9 mouse cellular contexts compared by ENCODE assay signal in genomic region chr1:88262255-88262654, GRCm38 (mm10). TPM values are rescaled to one million over a fixed set of nuclear protein-coding genes. Genes with fewer than 3 reads are reported as not detected.
DNase-seq lines count a peak whose midpoint lies in the region; ATAC-seq lines count a peak whose summit lies in the region.
"Had no signal": no experiment of that assay in that cellular context is flagged by ENCODE, and none has a peak within 500 bp of the region (broad histone marks: within the 10 kb centered on the region; RNA-seq: fewer than 3 reads in every experiment).

No protein-coding gene starts in this region.

- ATAC-seq in midbrain, embryonic 14.5 days (ENCODE audit: low FRiP score, low TSS enrichment), result no peak
- no peak for ATAC-seq in midbrain, embryonic 15.5 days (replicated peaks)
- ATAC-seq in intestine, embryonic 14.5 days (replicated peaks; ENCODE audit: low FRiP score, low TSS enrichment, low read depth), result peak; percentile 3; the same call in 1 of the 2 replicates
- peak; percentile 51 for ATAC-seq in stomach, embryonic 16.5 days (ENCODE audit: insufficient read depth, low FRiP score)
- ATAC-seq in forebrain, embryonic 16.5 days, result no peak

- H3K27ac ChIP-seq in midbrain, embryonic 14.5 days (replicated peaks; ENCODE audit: low read depth, low read length), result no peak overlapping the region
- no peak overlapping the region for H3K27ac ChIP-seq in midbrain, embryonic 15.5 days
- H3K27ac ChIP-seq in intestine, embryonic 14.5 days (ENCODE audit: low read depth), result no peak overlapping the region
- peak overlapping the region; percentile 12 for H3K27ac ChIP-seq in stomach, embryonic 16.5 days (ENCODE audit: low read length)
- no peak overlapping the region for H3K27ac ChIP-seq in forebrain, embryonic 16.5 days (ENCODE audit: low read length)

- H3K9me3 ChIP-seq in midbrain, embryonic 14.5 days (ENCODE audit: control insufficient read depth, low read length), result peaks cover 6% of the 10 kb centered on the region
- H3K9me3 ChIP-seq in midbrain, embryonic 15.5 days, result no peaks in the 10 kb centered on the region
- peaks cover 2% of the 10 kb centered on the region for H3K9me3 ChIP-seq in intestine, embryonic 14.5 days (ENCODE audit: control insufficient read depth, low read length)
- H3K9me3 ChIP-seq in stomach, embryonic 16.5 days (replicated peaks; ENCODE audit: control insufficient read depth, low read length), result no peaks in the 10 kb centered on the region
- no peaks in the 10 kb centered on the region for H3K9me3 ChIP-seq in forebrain, embryonic 16.5 days (ENCODE audit: control insufficient read depth, low read length)

- H3K9ac ChIP-seq in midbrain, embryonic 14.5 days (replicated peaks; ENCODE audit: low read length), result no peak overlapping the region
- H3K9ac ChIP-seq in midbrain, embryonic 15.5 days, result no peak overlapping the region
- no peak overlapping the region for H3K9ac ChIP-seq in intestine, embryonic 14.5 days (ENCODE audit: low read length)
- H3K9ac ChIP-seq in stomach, embryonic 16.5 days (ENCODE audit: low read length), result no peak overlapping the region
- no peak overlapping the region for H3K9ac ChIP-seq in forebrain, embryonic 16.5 days (replicated peaks; ENCODE audit: low read depth, low read length)

- no peaks in the 10 kb centered on the region for H3K27me3 ChIP-seq in midbrain, embryonic 14.5 days (ENCODE audit: control insufficient read depth, insufficient read depth, low read length)
- H3K27me3 ChIP-seq in midbrain, embryonic 15.5 days (replicated peaks), result no peaks in the 10 kb centered on the region
- no peaks in the 10 kb centered on the region for H3K27me3 ChIP-seq in intestine, embryonic 14.5 days (replicated peaks; ENCODE audit: control insufficient read depth, insufficient read depth, low read length)
- H3K27me3 ChIP-seq in stomach, embryonic 16.5 days (ENCODE audit: control insufficient read depth, insufficient read depth, low read length), result no peaks in the 10 kb centered on the region
- H3K27me3 ChIP-seq in forebrain, embryonic 16.5 days (replicated peaks; ENCODE audit: control insufficient read depth, insufficient read depth, low read length), result no peaks in the 10 kb centered on the region

- DNase-seq in embryo, embryonic 11 days, result peak; percentile 67
- no peak for DNase-seq in embryo, embryonic 10.5 days (ENCODE audit: low spot score)
- DNase-seq in midbrain, embryonic 14.5 days, result peak; percentile 65
- DNase-seq in intestine, embryonic 14.5 days (ENCODE audit: low spot score), result peak; percentile 86
- no peak for DNase-seq in frontal cortex, postnatal 10 days (ENCODE audit: low spot score in 2 of 2)

- 88% methylated on average over 4 of the region's 4 CpGs for WGBS in midbrain, embryonic 14.5 days
- WGBS in midbrain, embryonic 15.5 days, result 85% methylated on average over 4 of the region's 4 CpGs
- WGBS in intestine, embryonic 14.5 days, result 70% methylated on average over 4 of the region's 4 CpGs
- WGBS in stomach, embryonic 16.5 days, result 47% methylated on average over 4 of the region's 4 CpGs
- 82% methylated on average over 4 of the region's 4 CpGs for WGBS in forebrain, embryonic 16.5 days

- H3K4me1 ChIP-seq in midbrain, embryonic 14.5 days (ENCODE audit: control insufficient read depth, insufficient read depth, low read length), result no peaks in the 10 kb centered on the region
- no peaks in the 10 kb centered on the region for H3K4me1 ChIP-seq in midbrain, embryonic 15.5 days
- H3K4me1 ChIP-seq in intestine, embryonic 14.5 days (replicated peaks; ENCODE audit: control insufficient read depth, insufficient read depth, low read length), result no peaks in the 10 kb centered on the region; the same call in 1 of the 2 replicates
- H3K4me1 ChIP-seq in stomach, embryonic 16.5 days (ENCODE audit: control insufficient read depth, insufficient read depth, low read length), result peaks cover 18% of the 10 kb centered on the region
- no peaks in the 10 kb centered on the region for H3K4me1 ChIP-seq in forebrain, embryonic 16.5 days (replicated peaks; ENCODE audit: control insufficient read depth, insufficient read depth, low read length)

- no peak overlapping the region for H3K4me3 ChIP-seq in midbrain, embryonic 14.5 days (replicated peaks; ENCODE audit: low read depth, low read length)
- no peak overlapping the region for H3K4me3 ChIP-seq in midbrain, embryonic 15.5 days
- no peak overlapping the region for H3K4me3 ChIP-seq in intestine, embryonic 14.5 days (ENCODE audit: low read depth, low read length)
- H3K4me3 ChIP-seq in stomach, embryonic 16.5 days (replicated peaks; ENCODE audit: low read length), result no peak overlapping the region
- no peak overlapping the region for H3K4me3 ChIP-seq in forebrain, embryonic 16.5 days (replicated peaks; ENCODE audit: low read length)

- no peak overlapping the region for H3K4me2 ChIP-seq in midbrain, embryonic 14.5 days (ENCODE audit: low read length)
- H3K4me2 ChIP-seq in midbrain, embryonic 15.5 days, result no peak overlapping the region
- H3K4me2 ChIP-seq in intestine, embryonic 14.5 days (ENCODE audit: low read length), result no peak overlapping the region
- no peak overlapping the region for H3K4me2 ChIP-seq in stomach, embryonic 16.5 days (ENCODE audit: low read depth, low read length)
- no peak overlapping the region for H3K4me2 ChIP-seq in forebrain, embryonic 16.5 days (ENCODE audit: low read length)

- peaks cover 79% of the 10 kb centered on the region for H3K36me3 ChIP-seq in midbrain, embryonic 14.5 days (ENCODE audit: control insufficient read depth, insufficient read depth, low read length)
- peaks cover 62% of the 10 kb centered on the region for H3K36me3 ChIP-seq in midbrain, embryonic 15.5 days (replicated peaks)
- H3K36me3 ChIP-seq in intestine, embryonic 14.5 days (ENCODE audit: control insufficient read depth, insufficient read depth, low read length), result peaks cover 79% of the 10 kb centered on the region
- peaks cover 71% of the 10 kb centered on the region for H3K36me3 ChIP-seq in stomach, embryonic 16.5 days (ENCODE audit: control insufficient read depth, insufficient read depth, low read length)
- H3K36me3 ChIP-seq in forebrain, embryonic 16.5 days (ENCODE audit: control insufficient read depth, insufficient read depth), result peaks cover 69% of the 10 kb centered on the region

RNA-seq across cellular contexts. Expression of gene Hjurp, which starts 15.2 kb away (rescaled TPM):
- polyA plus RNA-seq in midbrain, embryonic 14.5 days (2014; fragmentation: Nextera tagmentation; extraction: Ambion mirVana), result 52.9 and 80.2 TPM in 2 replicates
- 85.4 and 86.4 TPM in 2 replicates for polyA plus RNA-seq in midbrain, embryonic 15.5 days (2015; fragmentation: Nextera tagmentation; extraction: Ambion mirVana)
- 182 and 203 TPM in 2 replicates for polyA plus RNA-seq in intestine, embryonic 14.5 days (2014; fragmentation: Nextera tagmentation; extraction: Ambion mirVana)
- polyA plus RNA-seq in stomach, embryonic 16.5 days (2015; fragmentation: Nextera tagmentation; extraction: Ambion mirVana), result 169 and 173 TPM in 2 replicates
- 121 TPM in 2 replicates for polyA plus RNA-seq in forebrain, embryonic 16.5 days (2015; fragmentation: Nextera tagmentation; extraction: Ambion mirVana)

RNA-seq across cellular contexts. Expression of gene Trpm8, which starts 15.2 kb away (rescaled TPM):
- polyA plus RNA-seq in midbrain, embryonic 14.5 days (2014; fragmentation: Nextera tagmentation; extraction: Ambion mirVana), result 0.14 TPM in 1 of 2 replicates, not detected in the other
- polyA plus RNA-seq in midbrain, embryonic 15.5 days (2015; fragmentation: Nextera tagmentation; extraction: Ambion mirVana), result 0.09 and 0.10 TPM in 2 replicates
- not detected in 2 replicates for polyA plus RNA-seq in intestine, embryonic 14.5 days (2014; fragmentation: Nextera tagmentation; extraction: Ambion mirVana)
- not detected in 2 replicates for polyA plus RNA-seq in stomach, embryonic 16.5 days (2015; fragmentation: Nextera tagmentation; extraction: Ambion mirVana)
- 0.09 TPM in 1 of 2 replicates, not detected in the other for polyA plus RNA-seq in forebrain, embryonic 16.5 days (2015; fragmentation: Nextera tagmentation; extraction: Ambion mirVana)
- polyA plus RNA-seq: gonadal fat pad, adult 2 months had no signal

RNA-seq across cellular contexts. Expression of gene Mroh2a, which starts 35.5 kb away (rescaled TPM):
- polyA plus RNA-seq in midbrain, embryonic 14.5 days (2014; fragmentation: Nextera tagmentation; extraction: Ambion mirVana), result 0.66 and 1.8 TPM in 2 replicates
- 0.50 and 0.86 TPM in 2 replicates for polyA plus RNA-seq in midbrain, embryonic 15.5 days (2015; fragmentation: Nextera tagmentation; extraction: Ambion mirVana)
- 1.1 and 2.8 TPM in 2 replicates for polyA plus RNA-seq in intestine, embryonic 14.5 days (2014; fragmentation: Nextera tagmentation; extraction: Ambion mirVana)
- polyA plus RNA-seq in stomach, embryonic 16.5 days (2015; fragmentation: Nextera tagmentation; extraction: Ambion mirVana), result 1.6 and 1.7 TPM in 2 replicates
- polyA plus RNA-seq in forebrain, embryonic 16.5 days (2015; fragmentation: Nextera tagmentation; extraction: Ambion mirVana), result 0.96 and 1.0 TPM in 2 replicates

RNA-seq across cellular contexts. Expression of gene Ugt1a1, which starts 50.5 kb away (rescaled TPM):
- polyA plus RNA-seq in midbrain, embryonic 14.5 days (2014; fragmentation: Nextera tagmentation; extraction: Ambion mirVana), result not detected in 2 replicates
- polyA plus RNA-seq in midbrain, embryonic 15.5 days (2015; fragmentation: Nextera tagmentation; extraction: Ambion mirVana), result not detected in 2 replicates
- 1.9 and 3.3 TPM in 2 replicates for polyA plus RNA-seq in intestine, embryonic 14.5 days (2014; fragmentation: Nextera tagmentation; extraction: Ambion mirVana)
- 13.6 and 14.1 TPM in 2 replicates for polyA plus RNA-seq in stomach, embryonic 16.5 days (2015; fragmentation: Nextera tagmentation; extraction: Ambion mirVana)
- polyA plus RNA-seq in forebrain, embryonic 16.5 days (2015; fragmentation: Nextera tagmentation; extraction: Ambion mirVana), result not detected in 2 replicates

RNA-seq across cellular contexts. Expression of gene Dnajb3, which starts 56.7 kb away (rescaled TPM):
- polyA plus RNA-seq in midbrain, embryonic 14.5 days (2014; fragmentation: Nextera tagmentation; extraction: Ambion mirVana), result 12.9 and 14.2 TPM in 2 replicates
- polyA plus RNA-seq in midbrain, embryonic 15.5 days (2015; fragmentation: Nextera tagmentation; extraction: Ambion mirVana), result 13.2 and 13.5 TPM in 2 replicates
- polyA plus RNA-seq in intestine, embryonic 14.5 days (2014; fragmentation: Nextera tagmentation; extraction: Ambion mirVana), result 8.0 and 9.8 TPM in 2 replicates
- polyA plus RNA-seq in stomach, embryonic 16.5 days (2015; fragmentation: Nextera tagmentation; extraction: Ambion mirVana), result 6.6 and 7.6 TPM in 2 replicates
- 10.1 and 11.7 TPM in 2 replicates for polyA plus RNA-seq in forebrain, embryonic 16.5 days (2015; fragmentation: Nextera tagmentation; extraction: Ambion mirVana)

Comparison
In these comparisons a context has a peak if more than half of its experiments do, and no peak if none do; other contexts are left out.
1. DNase-seq: peak in embryo, embryonic 11 days (single experiment), midbrain, embryonic 14.5 days (single experiment) and intestine, embryonic 14.5 days (single experiment); none in embryo, embryonic 10.5 days (single experiment) and frontal cortex, postnatal 10 days (0 of 2).
2. ATAC-seq: peak in intestine, embryonic 14.5 days (single experiment) and stomach, embryonic 16.5 days (single experiment); none in midbrain, embryonic 14.5 days (single experiment), midbrain, embryonic 15.5 days (single experiment) and forebrain, embryonic 16.5 days (single experiment).